Mouse (Mus musculus): Measurements from ENCODE around the gene Olfr117. TPM values are rescaled to one million over a fixed set of nuclear protein-coding genes. Genes with fewer than 3 reads are reported as not detected.
"Not testable (repeated sequence)": the region's sequence is repeated elsewhere in the genome, so short reads cannot be mapped to it uniquely, and the experiment has no call there.

Olfr117 gene
- not detected in 2 replicates for polyA plus RNA-seq (2015; fragmentation: Nextera tagmentation; extraction: Ambion mirVana)

DNA sequence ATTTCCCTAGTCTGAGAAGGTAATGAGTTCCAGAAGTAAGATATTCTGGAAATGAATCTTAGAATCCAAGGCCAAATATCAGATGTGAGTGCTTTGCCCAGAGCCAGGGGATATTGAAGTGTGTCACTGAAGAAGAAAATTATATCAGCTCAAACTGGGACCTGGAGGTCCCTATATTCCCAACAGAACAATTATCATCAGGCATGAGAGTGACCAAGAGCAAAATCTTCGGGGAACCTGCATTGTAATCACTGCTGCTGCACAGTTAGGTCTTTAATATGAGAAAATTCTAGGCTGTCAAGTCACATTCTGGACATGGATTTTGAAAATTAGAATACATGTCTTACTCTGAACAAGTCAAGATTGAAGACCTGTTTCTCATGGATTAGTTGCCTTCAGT, at the start of gene Olfr117:
TSS of gene Olfr117 (minus strand) at position 101 of the 400 bp plus-strand sequence.
- H3K9ac ChIP-seq = no peak within 1 kb of the TSS
- H3K9me3 ChIP-seq = no peaks in the 10 kb centered on the region
- H3K27me3 ChIP-seq (replicated peaks) = no peaks in the 10 kb centered on the region
- H3K36me3 ChIP-seq = no peaks in the 10 kb centered on the region
- ATAC-seq (ENCODE audit: extremely low read depth, insufficient number of reproducible peaks, low FRiP score, low TSS enrichment) = no peak
- H3K4me1 ChIP-seq = no peaks in the 10 kb centered on the region
- H3K4me3 ChIP-seq = no peak within 1 kb of the TSS
- no peak within 1 kb of the TSS for H3K4me2 ChIP-seq
- 50% methylated on average over 1 of the region's 1 CpGs for WGBS
- no peak within 1 kb of the TSS for H3K27ac ChIP-seq (replicated peaks)

DNA sequence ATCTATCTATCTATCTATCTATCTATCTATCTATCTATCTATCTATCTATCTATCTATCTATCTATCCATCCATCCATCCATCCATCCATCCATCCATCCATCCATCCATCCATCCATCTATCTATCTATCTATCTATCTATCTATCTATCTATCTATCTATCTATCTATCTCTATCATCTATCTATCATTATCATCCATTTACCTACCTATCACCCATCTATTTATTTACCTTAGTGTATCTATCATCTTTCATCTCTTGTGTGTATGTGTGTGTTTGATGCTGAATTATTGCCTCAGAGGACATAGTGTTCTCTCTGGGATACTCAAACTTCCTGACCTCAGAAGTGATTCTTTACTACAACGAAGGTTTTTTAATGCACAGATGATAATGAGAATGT, 32.7 kb upstream of the Olfr117 start, which contains the start of gene Olfr119:
TSS of gene Olfr119 (plus strand) at position 301 of the 400 bp plus-strand sequence.
- ATAC-seq (ENCODE audit: extremely low read depth, insufficient number of reproducible peaks, low FRiP score, low TSS enrichment); H3K27ac ChIP-seq (replicated peaks); H3K27me3 ChIP-seq (replicated peaks); H3K4me2 ChIP-seq; H3K4me3 ChIP-seq; H3K9me3 ChIP-seq; H3K4me1 ChIP-seq; H3K36me3 ChIP-seq; H3K9ac ChIP-seq: not testable (repeated sequence)
- 76% methylated on average over 1 of the region's 1 CpGs for WGBS

DNA sequence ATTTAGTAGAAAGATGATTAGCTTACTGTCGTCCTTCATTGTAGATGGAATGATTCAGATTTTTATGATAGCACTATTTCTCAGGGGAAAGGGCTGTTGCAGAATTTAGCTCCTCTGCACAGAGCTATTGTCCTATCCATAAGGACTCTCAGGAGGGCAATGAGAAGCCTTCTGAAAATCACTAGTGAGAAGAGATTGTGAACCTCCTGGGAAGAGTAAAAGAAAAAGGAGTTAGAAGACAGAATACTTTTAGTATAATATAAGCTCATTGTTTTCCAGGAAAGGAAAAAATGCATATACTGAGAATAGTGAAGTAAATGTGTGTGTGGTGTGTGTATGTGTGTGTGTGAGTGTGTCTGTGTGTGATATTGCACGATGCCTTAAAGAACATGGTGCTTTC, 3.1 kb upstream of the Olfr117 start, which contains the start of gene Olfr118:
TSS of gene Olfr118 (plus strand) at position 301 of the 400 bp plus-strand sequence.
- Histone ChIP-seq H3K9me3 (no peaks in the 10 kb centered on the region), H3K27me3 (replicated peaks) (no peaks in the 10 kb centered on the region), H3K4me2 (no peak within 1 kb of the TSS), H3K9ac (no peak within 1 kb of the TSS), H3K36me3 (no peaks in the 10 kb centered on the region), H3K27ac (replicated peaks) (no peak within 1 kb of the TSS), H3K4me3 (no peak within 1 kb of the TSS), H3K4me1 (no peaks in the 10 kb centered on the region)
- WGBS = 45% methylated on average over 2 of the region's 2 CpGs
- no peak for ATAC-seq (ENCODE audit: extremely low read depth, insufficient number of reproducible peaks, low FRiP score, low TSS enrichment)

DNA sequence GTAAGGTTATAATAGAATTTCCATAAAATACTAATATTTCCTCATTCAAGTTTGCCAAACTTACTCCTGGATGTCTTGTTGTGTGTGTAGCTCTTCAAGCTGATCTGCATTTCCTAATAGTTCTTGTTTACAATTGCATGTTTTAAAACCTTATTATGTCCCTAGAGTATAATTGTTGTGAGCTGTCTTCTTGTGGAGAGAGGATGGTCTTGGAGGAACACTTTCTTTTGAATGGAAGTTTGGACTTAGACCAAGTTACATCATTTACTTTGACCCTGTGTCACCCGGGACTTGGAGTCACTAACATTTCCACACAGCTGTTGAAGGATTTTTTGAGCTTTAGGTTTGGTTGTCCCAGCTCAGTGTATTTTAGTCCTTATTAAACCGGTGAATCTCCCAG, 36.6 kb downstream of the Olfr117 start, which contains the start of the genes Olfr115 and Olfr116:
TSS of gene Olfr115 (minus strand) at position 101 of the 400 bp plus-strand sequence.
TSS of gene Olfr116 (minus strand) at position 191 of the 400 bp plus-strand sequence.
- H3K27me3 ChIP-seq (replicated peaks) = no peaks in the 10 kb centered on the region
- WGBS = 70% methylated on average over 2 of the region's 2 CpGs
- no peak within 1 kb of the TSS for H3K4me3 ChIP-seq
- no peak within 1 kb of the TSS for H3K9ac ChIP-seq
- no peak within 1 kb of the TSS for H3K27ac ChIP-seq (replicated peaks)
- H3K4me1 ChIP-seq = no peaks in the 10 kb centered on the region
- no peaks in the 10 kb centered on the region for H3K36me3 ChIP-seq
- no peak within 1 kb of the TSS for H3K4me2 ChIP-seq
- no peak for ATAC-seq (ENCODE audit: extremely low read depth, insufficient number of reproducible peaks, low FRiP score, low TSS enrichment)
- peaks cover 11% of the 10 kb centered on the region for H3K9me3 ChIP-seq

Other genes with a start within 250 kb of the Olfr117 start
- gene Olfr108, start 218.3 kb downstream of the Olfr117 start, polyA plus RNA-seq (2015; fragmentation: Nextera tagmentation; extraction: Ambion mirVana) = not detected in 2 replicates
- not detected in 2 replicates for gene Olfr109, start 204.9 kb downstream of the Olfr117 start, polyA plus RNA-seq (2015; fragmentation: Nextera tagmentation; extraction: Ambion mirVana)
- not detected in 2 replicates for gene H2-M2, start 180.2 kb downstream of the Olfr117 start, polyA plus RNA-seq (2015; fragmentation: Nextera tagmentation; extraction: Ambion mirVana)
- not detected in 2 replicates for gene Olfr110, start 171.3 kb downstream of the Olfr117 start, polyA plus RNA-seq (2015; fragmentation: Nextera tagmentation; extraction: Ambion mirVana)
- gene Olfr111, start 155.8 kb downstream of the Olfr117 start, polyA plus RNA-seq (2015; fragmentation: Nextera tagmentation; extraction: Ambion mirVana) = not detected in 2 replicates
- gene Olfr112, start 94.3 kb downstream of the Olfr117 start, polyA plus RNA-seq (2015; fragmentation: Nextera tagmentation; extraction: Ambion mirVana) = not detected in 2 replicates
- gene Olfr113, start 86.1 kb downstream of the Olfr117 start, polyA plus RNA-seq (2015; fragmentation: Nextera tagmentation; extraction: Ambion mirVana) = not detected in 2 replicates
- gene Olfr114, start 71.0 kb downstream of the Olfr117 start, polyA plus RNA-seq (2015; fragmentation: Nextera tagmentation; extraction: Ambion mirVana) = not detected in 2 replicates
- gene Olfr115, start 36.7 kb downstream of the Olfr117 start, polyA plus RNA-seq (2015; fragmentation: Nextera tagmentation; extraction: Ambion mirVana) = not detected in 2 replicates
- not detected in 2 replicates for gene Olfr116, start 36.6 kb downstream of the Olfr117 start, polyA plus RNA-seq (2015; fragmentation: Nextera tagmentation; extraction: Ambion mirVana)
- not detected in 2 replicates for gene Olfr118, start 3.2 kb upstream of the Olfr117 start, polyA plus RNA-seq (2015; fragmentation: Nextera tagmentation; extraction: Ambion mirVana)
- gene Olfr119, start 32.8 kb upstream of the Olfr117 start, polyA plus RNA-seq (2015; fragmentation: Nextera tagmentation; extraction: Ambion mirVana) = not detected in 2 replicates
- not detected in 2 replicates for gene Olfr120, start 58.0 kb upstream of the Olfr117 start, polyA plus RNA-seq (2015; fragmentation: Nextera tagmentation; extraction: Ambion mirVana)
- gene Olfr121, start 85.1 kb upstream of the Olfr117 start, polyA plus RNA-seq (2015; fragmentation: Nextera tagmentation; extraction: Ambion mirVana) = not detected in 2 replicates
- gene Olfr122, start 104.8 kb upstream of the Olfr117 start, polyA plus RNA-seq (2015; fragmentation: Nextera tagmentation; extraction: Ambion mirVana) = not detected in 2 replicates
- gene Olfr123, start 129.7 kb upstream of the Olfr117 start, polyA plus RNA-seq (2015; fragmentation: Nextera tagmentation; extraction: Ambion mirVana) = not detected in 2 replicates
- gene Olfr124, start 136.1 kb upstream of the Olfr117 start, polyA plus RNA-seq (2015; fragmentation: Nextera tagmentation; extraction: Ambion mirVana) = not detected in 2 replicates
- gene Olfr125, start 169.2 kb upstream of the Olfr117 start, polyA plus RNA-seq (2015; fragmentation: Nextera tagmentation; extraction: Ambion mirVana) = not detected in 2 replicates
- gene Olfr126, start 183.7 kb upstream of the Olfr117 start, polyA plus RNA-seq (2015; fragmentation: Nextera tagmentation; extraction: Ambion mirVana) = not detected in 2 replicates
- not detected in 2 replicates for gene Olfr127, start 236.7 kb upstream of the Olfr117 start, polyA plus RNA-seq (2015; fragmentation: Nextera tagmentation; extraction: Ambion mirVana)

Data from heart, embryonic 13.5 days (tissue).